Mouse (Mus musculus) embryonic facial prominence, embryonic 12.5 days (tissue): ENCODE measurements around the gene Stxbp4. TPM values are rescaled to one million over a fixed set of nuclear protein-coding genes. Genes with fewer than 3 reads are reported as not detected.

Experiments used
- ATAC-seq: fragments of 200-750 bp; cut with Nextera tagmentation; 2 replicates; pipeline ENCODE4 v1.8.0; 2017; ENCODE audit not compliant: insufficient number of reproducible peaks, insufficient read depth, low FRiP score, low TSS enrichment
- H3K27ac ChIP-seq: fragments of 300-500 bp; sonication (generic); 2 replicates; pipeline ENCODE4 v1.5.1; 2016; ENCODE audit warnings: mild to moderate bottlenecking
- H3K27me3 ChIP-seq: fragments of 300-500 bp; sonication (generic); 2 replicates; pipeline ENCODE4 v1.6.1; 2016; ENCODE audit warnings: mild to moderate bottlenecking, moderate library complexity
- H3K36me3 ChIP-seq: fragments of 300-500 bp; sonication (generic); 2 replicates; pipeline ENCODE4 v1.6.1; 2016; ENCODE audit warnings: mild to moderate bottlenecking
- H3K4me1 ChIP-seq: fragments of 300-500 bp; sonication (generic); 2 replicates; pipeline ENCODE4 v1.6.1; 2016
- H3K4me2 ChIP-seq: fragments of 300-500 bp; sonication (generic); replicated peaks from 2 replicates; pipeline ENCODE4 v1.6.1; 2016; ENCODE audit warnings: mild to moderate bottlenecking, moderate library complexity
- H3K4me3 ChIP-seq: fragments of 300-500 bp; sonication (generic); 2 replicates; pipeline ENCODE4 v1.5.1; 2016; ENCODE audit warnings: mild to moderate bottlenecking
- H3K9ac ChIP-seq: fragments of 300-500 bp; sonication (generic); 2 replicates; pipeline ENCODE4 v1.6.1; 2016; ENCODE audit warnings: mild to moderate bottlenecking, moderate library complexity
- H3K9me3 ChIP-seq: fragments of 300-500 bp; sonication (generic); 2 replicates; pipeline ENCODE4 v1.6.1; 2016; ENCODE audit warnings: mild to moderate bottlenecking, moderate library complexity
- WGBS: fragments of 180-500 bp; shearing (Covaris S2); methylation state at CpG from one replicate; pipeline ENCODE4 v1.1.7; 2016; 5-methylcytosine and 5-hydroxymethylcytosine counted together
- polyA plus RNA-seq: library from polyadenylated mRNA; unstranded; fragments of >200 nt; fragmentation: Nextera tagmentation; extraction: Ambion mirVana; gene quantifications from 2 replicates; pipeline ENCODE4 v1.2.1, GENCODE M21; 2016

Gene Stxbp4
- polyA plus RNA-seq, 1 experiment from 2014 or later, result 41.0 TPM

DNA sequence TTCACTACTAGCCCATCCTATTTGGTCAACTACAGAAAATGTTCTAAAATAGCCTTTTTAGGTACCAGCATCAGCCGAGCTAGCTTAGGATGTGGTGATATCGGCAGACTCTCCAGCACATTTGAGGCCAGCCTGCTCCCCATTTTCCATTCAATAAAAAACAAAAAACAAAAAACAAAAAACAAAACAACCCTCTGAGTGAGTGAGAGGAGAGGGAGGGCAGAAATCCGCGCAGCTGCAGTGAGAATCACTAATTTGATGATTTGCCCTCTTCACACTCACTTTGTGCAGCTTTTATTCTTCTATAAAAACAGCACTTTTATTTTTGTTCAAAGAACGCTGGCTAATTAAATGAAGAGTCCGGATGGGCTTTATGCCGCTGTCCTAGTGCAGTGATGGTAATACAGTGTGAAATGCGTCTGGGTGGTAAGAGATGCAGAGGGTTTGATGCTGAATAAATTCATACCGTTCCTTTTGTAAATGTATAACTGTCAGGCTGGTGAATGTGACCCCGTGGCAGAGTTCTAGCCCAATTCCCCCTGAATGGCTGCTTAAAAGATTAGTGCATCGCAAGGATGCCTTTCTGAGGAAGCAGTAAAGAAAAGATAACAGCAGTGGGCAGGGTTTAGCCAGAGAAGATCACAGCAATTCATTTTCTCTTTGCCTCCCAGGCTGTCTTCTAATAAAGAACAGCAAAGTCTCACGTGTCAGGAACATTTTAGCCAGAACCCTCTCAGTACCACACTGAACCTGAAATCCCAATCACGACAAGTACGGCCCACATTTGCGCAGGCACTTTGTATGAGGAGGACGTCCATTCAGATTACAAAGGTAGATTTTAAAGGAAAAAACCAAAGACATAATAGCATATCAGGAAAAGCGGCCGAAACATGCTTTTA is 85.3 kb downstream of the Stxbp4 start:
- no peak overlapping the region for H3K27ac ChIP-seq
- H3K4me2 ChIP-seq, result no peak overlapping the region
- 78% methylated on average over 18 of the region's 18 CpGs for WGBS

DNA sequence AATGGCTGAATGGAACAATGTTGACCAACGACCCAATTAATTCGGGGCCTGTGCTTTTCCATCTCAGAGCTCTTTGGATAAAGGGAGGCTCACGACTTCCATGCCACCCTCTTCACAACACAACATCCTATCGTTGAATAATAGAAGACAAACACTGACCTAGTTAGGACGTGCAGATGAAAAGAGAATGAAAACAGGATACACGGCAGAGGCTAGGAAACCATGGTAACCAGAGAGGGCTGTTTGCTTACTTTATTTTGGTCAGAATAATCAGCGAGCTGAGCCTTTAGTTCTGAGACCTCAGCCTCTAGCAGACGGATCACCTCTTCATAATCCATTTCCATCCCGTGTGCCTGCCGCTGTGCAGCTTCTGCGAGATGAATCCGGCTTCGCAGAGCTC is 89.3 kb downstream of the Stxbp4 start:
- Histone ChIP-seq H3K36me3 (peaks cover 9% of the 10 kb centered on the region; the same call in 1 of the 2 replicates), H3K4me1 (no peaks in the 10 kb centered on the region), H3K27me3 (no peaks in the 10 kb centered on the region), H3K9me3 (no peaks in the 10 kb centered on the region), H3K9ac (no peak overlapping the region), H3K4me2 (no peak overlapping the region), H3K4me3 (no peak overlapping the region), H3K27ac (no peak overlapping the region)
- ATAC-seq, result no peak
- WGBS, result 41% methylated on average over 13 of the region's 13 CpGs

More for the DNA sequence above, 85.3 kb downstream of the Stxbp4 start:
- no peaks in the 10 kb centered on the region for H3K4me1 ChIP-seq
- H3K27me3 ChIP-seq, result no peaks in the 10 kb centered on the region
- H3K4me3 ChIP-seq, result no peak overlapping the region
- ATAC-seq, result no peak
- H3K9ac ChIP-seq, result no peak overlapping the region
- H3K9me3 ChIP-seq, result no peaks in the 10 kb centered on the region
- H3K36me3 ChIP-seq, result peaks cover 5% of the 10 kb centered on the region; the same call in 1 of the 2 replicates

GRCm38 (mm10) chr11:90538636-90539263 is 99.1 kb downstream of the Stxbp4 start:
- WGBS, result 93% methylated on average over 7 of the region's 7 CpGs
- Histone ChIP-seq H3K36me3 (peaks cover 15% of the 10 kb centered on the region), H3K9me3 (no peaks in the 10 kb centered on the region), H3K4me2 (no peak overlapping the region), H3K27me3 (no peaks in the 10 kb centered on the region), H3K27ac (no peak overlapping the region), H3K4me3 (no peak overlapping the region), H3K4me1 (no peaks in the 10 kb centered on the region), H3K9ac (no peak overlapping the region)
- no peak for ATAC-seq

- no peak overlapping the region for H3K9ac ChIP-seq
- H3K9me3 ChIP-seq, result no peaks in the 10 kb centered on the region
- H3K4me1 ChIP-seq, result no peaks in the 10 kb centered on the region
- H3K36me3 ChIP-seq, result peaks cover 28% of the 10 kb centered on the region
- no peak overlapping the region for H3K4me2 ChIP-seq
- 71% methylated on average over 2 of the region's 2 CpGs for WGBS
- no peaks in the 10 kb centered on the region for H3K27me3 ChIP-seq
- no peak overlapping the region for H3K27ac ChIP-seq
- H3K4me3 ChIP-seq, result no peak overlapping the region
- no peak for ATAC-seq
Measured at GRCm38 (mm10) chr11:90525311-90525710, 112.6 kb downstream of the Stxbp4 start.

- no peak overlapping the region for H3K4me2 ChIP-seq
- H3K4me3 ChIP-seq, result no peak overlapping the region
- no peak overlapping the region for H3K9ac ChIP-seq
- ATAC-seq, result no peak
- H3K4me1 ChIP-seq, result no peaks in the 10 kb centered on the region
- no peaks in the 10 kb centered on the region for H3K27me3 ChIP-seq
- H3K9me3 ChIP-seq, result no peaks in the 10 kb centered on the region
- peaks cover 16% of the 10 kb centered on the region; the same call in 1 of the 2 replicates for H3K36me3 ChIP-seq
- WGBS, result 62% methylated on average over 8 of the region's 8 CpGs
- H3K27ac ChIP-seq, result no peak overlapping the region
Measured at GRCm38 (mm10) chr11:90521040-90521439, 116.8 kb downstream of the Stxbp4 start.

- ATAC-seq, result no peak
- H3K9ac ChIP-seq, result no peak overlapping the region
- peaks cover 16% of the 10 kb centered on the region; the same call in 1 of the 2 replicates for H3K36me3 ChIP-seq
- H3K27me3 ChIP-seq, result no peaks in the 10 kb centered on the region
- H3K9me3 ChIP-seq, result no peaks in the 10 kb centered on the region
- WGBS, result 91% methylated on average over 1 of the region's 1 CpGs
- no peak overlapping the region for H3K4me3 ChIP-seq
- no peak overlapping the region for H3K4me2 ChIP-seq
- H3K4me1 ChIP-seq, result no peaks in the 10 kb centered on the region
- H3K27ac ChIP-seq, result no peak overlapping the region
Measured at GRCm38 (mm10) chr11:90517750-90518149, 120.1 kb downstream of the Stxbp4 start.

DNA sequence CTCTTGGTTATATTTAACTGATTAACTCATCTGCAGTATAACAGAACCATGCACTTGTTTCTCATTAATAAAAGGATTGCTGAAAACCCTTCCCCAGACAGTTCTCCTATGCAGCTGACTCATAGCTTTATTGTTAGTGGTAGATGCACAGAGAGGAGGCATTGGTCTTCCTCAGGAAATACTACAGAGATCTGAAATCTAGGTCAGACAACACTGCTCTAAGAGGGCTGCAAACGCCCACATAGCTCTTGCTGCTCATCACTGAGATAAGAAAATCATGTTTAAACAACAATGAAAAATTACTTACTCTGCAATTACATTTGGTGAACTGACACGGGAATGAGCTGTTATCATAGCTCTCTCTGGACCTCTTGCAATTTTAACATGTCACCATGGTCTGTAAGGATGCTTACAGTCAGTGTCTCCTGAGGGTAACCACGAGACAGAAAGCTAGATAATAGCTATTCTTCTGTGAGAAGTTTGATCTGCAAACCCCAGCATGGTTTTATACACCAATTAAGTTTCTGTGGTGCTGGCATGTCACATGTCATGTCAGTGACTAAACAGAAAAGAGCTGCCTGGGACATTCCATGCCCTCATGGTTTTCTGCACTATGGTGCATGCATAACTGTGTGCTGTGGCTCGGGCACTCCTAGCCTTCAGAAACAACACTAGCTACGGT is 125.2 kb downstream of the Stxbp4 start:
- ATAC-seq, result no peak
- WGBS, result 82% methylated on average over 5 of the region's 5 CpGs

GRCm38 (mm10) chr11:90501846-90502245 is 136.0 kb downstream of the Stxbp4 start:
- Histone ChIP-seq H3K36me3 (no peaks in the 10 kb centered on the region; the same call in none of the 2 replicates), H3K4me2 (no peak overlapping the region), H3K27me3 (no peaks in the 10 kb centered on the region), H3K4me3 (no peak overlapping the region), H3K9ac (no peak overlapping the region), H3K4me1 (no peaks in the 10 kb centered on the region), H3K27ac (no peak overlapping the region), H3K9me3 (no peaks in the 10 kb centered on the region)
- ATAC-seq, result no peak
- WGBS, result 85% methylated on average over 4 of the region's 4 CpGs

More for the DNA sequence above, 125.2 kb downstream of the Stxbp4 start:
- Histone ChIP-seq H3K9ac (no peak overlapping the region), H3K27me3 (no peaks in the 10 kb centered on the region), H3K27ac (no peak overlapping the region), H3K4me1 (no peaks in the 10 kb centered on the region), H3K9me3 (no peaks in the 10 kb centered on the region), H3K4me3 (no peak overlapping the region), H3K4me2 (no peak overlapping the region), H3K36me3 (peaks cover 1% of the 10 kb centered on the region; the same call in 1 of the 2 replicates)

DNA sequence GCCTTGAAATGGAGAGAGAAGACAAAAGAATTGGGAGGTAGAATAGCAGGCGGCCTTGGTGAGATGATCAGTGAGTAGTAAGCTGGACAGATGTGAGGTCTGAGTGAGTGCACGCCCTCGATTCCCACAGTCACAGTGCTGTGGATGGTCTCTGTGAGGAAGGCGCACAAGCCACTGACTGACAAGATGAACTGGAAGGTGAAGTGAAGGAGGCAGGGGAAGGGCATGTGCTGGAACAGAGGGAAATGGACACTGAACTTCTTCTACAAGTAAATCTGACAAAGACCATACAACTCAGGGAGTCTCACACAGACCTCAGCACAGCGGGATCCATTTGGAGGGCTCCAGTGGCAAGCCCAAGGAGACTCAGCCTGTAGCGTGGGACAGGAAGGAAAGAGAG is 138.0 kb downstream of the Stxbp4 start:
- no peaks in the 10 kb centered on the region; the same call in 1 of the 2 replicates for H3K36me3 ChIP-seq
- H3K27me3 ChIP-seq, result no peaks in the 10 kb centered on the region
- H3K4me1 ChIP-seq, result no peaks in the 10 kb centered on the region
- no peak for ATAC-seq
- H3K4me3 ChIP-seq, result no peak overlapping the region
- H3K4me2 ChIP-seq, result no peak overlapping the region
- WGBS, result 93% methylated on average over 6 of the region's 6 CpGs
- no peak overlapping the region for H3K27ac ChIP-seq
- H3K9me3 ChIP-seq, result no peaks in the 10 kb centered on the region
- no peak overlapping the region for H3K9ac ChIP-seq

- Histone ChIP-seq H3K9me3 (no peaks in the 10 kb centered on the region), H3K36me3 (peaks cover under 1% of the 10 kb centered on the region; the same call in 1 of the 2 replicates), H3K4me1 (no peaks in the 10 kb centered on the region), H3K27me3 (no peaks in the 10 kb centered on the region), H3K9ac (no peak overlapping the region), H3K4me2 (no peak overlapping the region), H3K27ac (no peak overlapping the region), H3K4me3 (no peak overlapping the region)
- ATAC-seq, result no peak
- 58% methylated on average over 5 of the region's 5 CpGs for WGBS
Measured at GRCm38 (mm10) chr11:90498461-90498860, 139.4 kb downstream of the Stxbp4 start.

- Histone ChIP-seq H3K9ac (no peak overlapping the region), H3K36me3 (peaks cover 6% of the 10 kb centered on the region; the same call in 1 of the 2 replicates), H3K9me3 (no peaks in the 10 kb centered on the region), H3K27me3 (no peaks in the 10 kb centered on the region), H3K4me2 (no peak overlapping the region), H3K4me3 (no peak overlapping the region), H3K4me1 (no peaks in the 10 kb centered on the region), H3K27ac (no peak overlapping the region)
- ATAC-seq, result no peak
- WGBS, result 39% methylated on average over 1 of the region's 1 CpGs
Measured at GRCm38 (mm10) chr11:90494981-90495380, 142.9 kb downstream of the Stxbp4 start.
